Mouse (Mus musculus): ENCODE results near the gene Unc119. TPM values are rescaled to one million over a fixed set of nuclear protein-coding genes. Genes with fewer than 3 reads are reported as not detected.

The Unc119 gene
- total RNA-seq (2021): 10 to 100 TPM; 37.6 to 39.0 TPM
- long read RNA-seq, transcript Unc119-201 (5 exons, 1,329 nt): major isoform, 44 of 58 reads
- long read RNA-seq, partial matches to known transcripts: 0 of 58 reads
- long read RNA-seq, other reads (novel, unspliced or antisense): 11 of 58 reads

- DNase-seq (ENCODE audit: low spot score in 2 of 2): peak; percentile 66 to 83
Measured at GRCm38 (mm10) chr11:78343381-78344327, at the start of gene Unc119. Gene Unc119, plus strand, starts transcription at chr11:78343482.

GRCm38 (mm10) chr11:78294585-78294984 is 48.7 kb upstream of the Unc119 start:
- DNase-seq (ENCODE audit: low spot score in 2 of 2): no peak

GRCm38 (mm10) chr11:78300917-78301316 is 42.4 kb upstream of the Unc119 start:
- no peak for DNase-seq (ENCODE audit: low spot score in 2 of 2)

GRCm38 (mm10) chr11:78301357-78302084 is 41.8 kb upstream of the Unc119 start, which contains the start of gene Spag5:
Gene Spag5, plus strand, starts transcription at chr11:78301529.
- peak; percentile 84 to 91 for DNase-seq (ENCODE audit: low spot score in 2 of 2)

GRCm38 (mm10) chr11:78305272-78305671 is 38.0 kb upstream of the Unc119 start:
- no peak for DNase-seq (ENCODE audit: low spot score in 2 of 2)

GRCm38 (mm10) chr11:78310861-78311511 is 32.3 kb upstream of the Unc119 start:
- no peak for DNase-seq (ENCODE audit: low spot score in 2 of 2)

GRCm38 (mm10) chr11:78313662-78314061 is 29.6 kb upstream of the Unc119 start:
- no peak for DNase-seq (ENCODE audit: low spot score in 2 of 2)

GRCm38 (mm10) chr11:78318411-78318810 is 24.9 kb upstream of the Unc119 start:
- no peak for DNase-seq (ENCODE audit: low spot score in 2 of 2)

GRCm38 (mm10) chr11:78322076-78322831 is 21.0 kb upstream of the Unc119 start:
- no peak for DNase-seq (ENCODE audit: low spot score in 2 of 2)

GRCm38 (mm10) chr11:78322860-78323259 is 20.4 kb upstream of the Unc119 start, which contains the start of gene Aldoc:
Gene Aldoc, plus strand, starts transcription at chr11:78322968.
- peak; percentile 66 to 77 for DNase-seq (ENCODE audit: low spot score in 2 of 2)

- DNase-seq (ENCODE audit: low spot score in 2 of 2): peak; percentile 64 to 77
Measured at GRCm38 (mm10) chr11:78324000-78324785, 19.1 kb upstream of the Unc119 start.

- peak in 1 of 2 experiments; percentile 20 for DNase-seq (ENCODE audit: low spot score in 2 of 2)
Measured at GRCm38 (mm10) chr11:78324965-78325364, 18.3 kb upstream of the Unc119 start.

GRCm38 (mm10) chr11:78327215-78327614 is 16.1 kb upstream of the Unc119 start:
- no peak for DNase-seq (ENCODE audit: low spot score in 2 of 2)

GRCm38 (mm10) chr11:78327634-78328511 is 15.4 kb upstream of the Unc119 start, which contains the start of gene Pigs:
Gene Pigs, plus strand, starts transcription at chr11:78328415.
- DNase-seq (ENCODE audit: low spot score in 2 of 2): peak; percentile 96

- no peak for DNase-seq (ENCODE audit: low spot score in 2 of 2)
Measured at GRCm38 (mm10) chr11:78328512-78329056, 14.7 kb upstream of the Unc119 start.

GRCm38 (mm10) chr11:78332676-78333075 is 10.6 kb upstream of the Unc119 start:
- DNase-seq (ENCODE audit: low spot score in 2 of 2): no peak

- no peak for DNase-seq (ENCODE audit: low spot score in 2 of 2)
Measured at GRCm38 (mm10) chr11:78333992-78334391, 9.3 kb upstream of the Unc119 start.

- DNase-seq (ENCODE audit: low spot score in 2 of 2): no peak
Measured at GRCm38 (mm10) chr11:78337040-78337439, 6.2 kb upstream of the Unc119 start.

Measured in layer of hippocampus, postnatal 10 days (tissue).